Mouse (Mus musculus) left cerebral cortex, postnatal 25 days (tissue): ENCODE data around the gene Nanp. TPM values are rescaled to one million over a fixed set of nuclear protein-coding genes. Genes with fewer than 3 reads are reported as not detected.

Experiments
- DNase-seq, 2 experiments: peaks; one replicate each; pipeline ENCODE4 v3.0.0; 2022; ENCODE audit warnings: low spot score in 2 of 2, mixed read lengths in 1 of 2
- intact Hi-C: fragments of 180-260 bp; cut with DNase I; formaldehyde crosslinking; loops from one replicate; pipeline ENCODE4 v1.15.1; 2025
- total RNA-seq, 2 experiments: library from RNA; stranded (reverse); gene quantifications; 2 replicates each; pipeline ENCODE4 v1.2.3; 2021

Nanp gene
- total RNA-seq, 2 experiments from 2014 or later = 25.1 to 31.1 TPM

DNA sequence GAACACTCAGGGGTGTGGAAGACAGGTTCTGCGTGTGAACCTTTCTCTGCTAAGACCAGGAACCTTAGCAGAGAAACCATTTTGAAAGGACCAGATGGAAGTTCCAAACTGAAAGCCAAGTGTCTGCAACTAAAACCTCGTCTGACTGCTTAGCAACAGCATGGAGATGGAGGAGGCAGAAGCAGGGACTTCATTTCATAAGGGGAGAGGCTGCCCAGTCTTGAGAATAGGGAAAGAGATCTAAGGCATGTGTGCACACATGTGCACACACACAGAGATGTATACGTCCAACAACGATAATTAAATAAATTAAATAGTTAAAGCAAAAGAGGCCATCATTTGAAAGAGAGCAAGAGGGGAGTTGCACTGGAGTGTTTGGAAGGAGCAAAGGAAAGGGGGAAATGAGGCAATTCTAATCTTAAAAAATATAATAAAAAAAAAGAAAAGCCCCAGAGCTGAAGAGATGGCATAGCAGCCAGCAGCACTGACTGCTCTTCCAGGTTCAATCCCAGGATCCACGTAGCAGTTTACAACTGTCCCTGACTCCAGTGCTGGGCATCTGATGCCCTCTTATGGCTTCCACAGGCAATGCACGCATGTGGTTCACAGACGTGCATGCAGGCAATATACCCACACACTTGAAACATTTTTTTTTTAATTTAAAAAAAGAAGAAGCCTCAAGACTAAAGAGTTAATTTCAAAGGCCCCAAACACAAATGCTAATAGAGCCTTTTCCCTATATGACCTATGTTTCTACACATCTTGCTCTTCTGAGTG lies 38.6 kb downstream of the Nanp start:
- intact Hi-C loops = loop anchor here (5.0 to 10.0 kb wide), 5 partner anchors 78 to 388 kb away; partner anchors contain the start of gene Gins1
- peak; percentile 46 to 82 for DNase-seq

DNA sequence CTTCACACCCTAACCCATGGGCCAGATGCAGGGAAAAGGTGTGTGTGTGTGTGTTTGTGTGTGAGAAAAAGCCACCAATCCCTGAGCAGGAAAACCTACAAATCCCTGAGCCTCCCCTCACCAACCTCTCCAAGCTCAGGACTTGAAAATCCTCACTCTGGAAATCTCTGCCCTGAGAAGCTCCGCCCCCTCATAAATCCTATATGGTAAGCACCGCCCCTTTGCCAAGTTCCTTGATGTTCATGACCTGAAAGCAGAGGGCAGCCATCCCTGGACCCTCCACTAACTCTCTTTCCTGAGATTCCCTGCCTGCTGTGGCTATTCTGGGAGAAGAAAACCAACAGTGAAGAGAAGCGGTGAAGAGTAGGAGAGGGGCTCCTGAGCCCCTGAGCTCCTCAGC lies 40.2 kb downstream of the Nanp start:
- intact Hi-C loops = no loop called here
- no peak for DNase-seq

DNA sequence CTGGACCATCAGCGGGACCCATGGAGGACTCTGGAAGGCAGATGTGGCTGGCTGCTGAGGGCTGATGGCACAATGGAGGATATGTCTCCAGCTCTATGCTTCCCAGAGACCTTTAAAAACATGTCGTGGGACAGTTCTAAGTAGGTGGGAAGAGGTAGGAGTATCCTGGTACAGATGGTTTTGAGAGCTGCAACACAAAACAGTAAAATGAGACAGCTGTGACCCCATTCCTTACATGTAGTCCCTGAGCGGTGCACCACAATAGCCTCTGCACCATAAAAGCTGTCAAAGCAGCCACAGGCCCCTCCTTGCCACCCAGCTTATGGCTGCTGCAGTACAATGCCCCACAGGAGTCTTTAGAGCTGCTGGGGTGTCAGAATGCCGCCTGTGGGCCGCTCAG lies 41.6 kb downstream of the Nanp start:
- intact Hi-C loops = no loop called here
- DNase-seq = peak in 1 of 2 experiments; percentile 65

DNA sequence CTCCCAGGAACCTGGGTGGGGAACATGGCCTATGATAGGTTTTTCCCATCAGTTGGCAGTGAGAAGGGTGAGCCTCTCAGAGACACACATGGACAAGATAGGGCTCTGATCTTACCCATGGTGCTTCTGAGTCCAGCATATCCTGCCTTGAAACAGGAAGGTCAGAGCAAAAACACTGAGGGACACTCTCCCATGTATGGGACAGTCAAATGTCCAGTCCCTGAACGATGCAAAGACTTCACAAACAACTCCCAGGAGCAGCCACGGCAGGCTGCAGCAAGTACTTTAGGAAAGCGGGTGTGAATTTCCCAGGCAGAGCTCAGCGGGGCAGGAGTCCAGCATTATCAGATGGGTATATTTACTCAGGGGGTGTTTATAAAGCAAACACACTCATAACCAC lies 43.9 kb downstream of the Nanp start:
- DNase-seq = no peak
- intact Hi-C loops = no loop called here

DNA sequence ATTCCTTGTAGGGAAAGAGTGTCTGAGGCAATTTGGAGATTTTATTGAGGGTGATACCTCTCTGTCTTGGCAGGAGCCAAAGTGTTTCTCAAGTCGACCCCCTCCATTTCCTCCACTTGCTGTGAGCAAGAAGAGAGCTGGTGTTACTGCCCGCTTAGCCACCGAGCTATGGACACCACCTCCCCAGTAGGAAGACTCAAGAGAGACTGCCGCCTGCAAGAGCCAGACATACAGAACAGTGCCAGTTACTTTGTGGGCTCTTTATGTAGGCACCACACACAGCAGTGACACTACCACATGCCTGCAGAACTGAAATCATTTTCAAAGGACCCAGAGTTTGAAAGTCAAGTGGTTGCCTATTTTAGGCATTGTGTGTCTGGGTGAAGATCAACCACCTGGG lies 48.1 kb downstream of the Nanp start:
- intact Hi-C loops = no loop called here
- no peak for DNase-seq

DNA sequence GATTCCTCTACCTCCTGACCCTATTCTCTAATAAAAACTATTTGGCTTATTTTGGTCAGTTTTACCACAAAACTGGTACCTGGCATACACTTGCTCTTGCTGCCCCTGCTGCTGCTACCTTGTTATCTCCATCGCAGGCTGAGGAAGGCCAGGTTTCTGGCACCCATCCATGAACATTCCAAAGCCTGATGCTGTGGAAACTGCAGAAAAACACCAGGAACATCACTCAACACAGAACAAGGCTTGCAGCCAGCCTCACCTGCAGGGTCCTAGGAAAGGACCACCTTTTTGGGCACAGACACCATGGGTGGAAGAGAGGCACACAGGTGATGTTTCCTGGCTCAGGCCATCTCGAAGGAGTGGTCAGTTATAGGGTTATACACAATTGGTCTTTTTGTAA lies 48.7 kb downstream of the Nanp start:
- no peak for DNase-seq
- intact Hi-C loops = no loop called here

DNA sequence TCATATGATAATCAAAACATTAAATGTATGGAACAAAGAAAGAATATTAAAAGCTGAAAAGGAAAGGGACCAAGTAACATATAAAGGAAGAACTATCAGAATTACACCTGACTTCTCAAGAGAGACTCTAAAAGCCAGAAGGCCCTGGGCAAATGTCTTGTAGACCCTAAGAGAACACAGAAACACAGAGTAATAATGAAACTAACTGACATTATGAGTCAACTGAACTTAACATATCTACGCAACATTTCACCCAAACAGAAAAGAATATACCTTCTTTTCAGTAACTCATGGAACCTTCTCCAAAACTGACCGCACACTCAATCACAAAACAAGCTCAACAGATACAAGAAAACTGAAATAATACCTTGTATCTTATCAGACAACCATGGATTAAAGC lies 53.8 kb downstream of the Nanp start:
- intact Hi-C loops = no loop called here
- no peak for DNase-seq

DNA sequence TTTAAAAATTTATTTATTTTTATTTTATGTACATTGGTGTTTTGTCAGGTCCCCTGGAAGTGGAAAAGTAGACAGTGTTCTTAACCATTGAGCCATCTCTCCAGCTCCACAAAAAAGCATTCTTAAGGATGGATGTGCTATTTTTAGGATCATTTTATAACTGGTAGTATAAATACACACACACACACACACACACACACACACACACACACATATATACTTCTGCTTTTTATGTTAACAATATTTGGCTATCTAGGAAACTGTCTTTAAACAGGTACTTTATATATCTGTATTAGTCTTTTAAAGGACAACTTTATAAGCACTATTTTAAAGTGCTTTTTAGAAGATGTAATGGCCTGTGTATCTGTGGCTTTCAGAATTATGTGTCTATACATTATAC lies 57.1 kb downstream of the Nanp start:
- intact Hi-C loops = no loop called here

DNA sequence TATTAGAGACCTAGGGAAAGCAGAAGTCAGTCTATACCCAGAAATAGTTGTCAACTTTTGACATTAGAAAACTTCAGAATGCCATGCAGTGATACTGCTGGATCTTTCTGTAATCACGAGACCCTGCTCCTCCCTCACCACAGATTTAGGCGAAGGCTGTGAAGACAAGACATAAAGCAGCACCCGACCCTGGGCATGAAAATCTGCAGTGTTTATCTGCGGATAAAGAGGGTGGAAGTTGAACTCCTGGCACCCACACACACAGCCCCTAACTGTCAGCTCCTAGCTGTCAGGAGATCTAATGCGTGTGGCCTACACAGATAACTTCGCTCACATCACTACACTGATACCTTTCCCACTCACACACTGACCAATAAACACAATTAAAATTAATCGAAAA lies 57.7 kb downstream of the Nanp start:
- DNase-seq = no peak
- intact Hi-C loops = no loop called here

More for the DNA sequence above, 57.1 kb downstream of the Nanp start:
- no peak for DNase-seq

DNA sequence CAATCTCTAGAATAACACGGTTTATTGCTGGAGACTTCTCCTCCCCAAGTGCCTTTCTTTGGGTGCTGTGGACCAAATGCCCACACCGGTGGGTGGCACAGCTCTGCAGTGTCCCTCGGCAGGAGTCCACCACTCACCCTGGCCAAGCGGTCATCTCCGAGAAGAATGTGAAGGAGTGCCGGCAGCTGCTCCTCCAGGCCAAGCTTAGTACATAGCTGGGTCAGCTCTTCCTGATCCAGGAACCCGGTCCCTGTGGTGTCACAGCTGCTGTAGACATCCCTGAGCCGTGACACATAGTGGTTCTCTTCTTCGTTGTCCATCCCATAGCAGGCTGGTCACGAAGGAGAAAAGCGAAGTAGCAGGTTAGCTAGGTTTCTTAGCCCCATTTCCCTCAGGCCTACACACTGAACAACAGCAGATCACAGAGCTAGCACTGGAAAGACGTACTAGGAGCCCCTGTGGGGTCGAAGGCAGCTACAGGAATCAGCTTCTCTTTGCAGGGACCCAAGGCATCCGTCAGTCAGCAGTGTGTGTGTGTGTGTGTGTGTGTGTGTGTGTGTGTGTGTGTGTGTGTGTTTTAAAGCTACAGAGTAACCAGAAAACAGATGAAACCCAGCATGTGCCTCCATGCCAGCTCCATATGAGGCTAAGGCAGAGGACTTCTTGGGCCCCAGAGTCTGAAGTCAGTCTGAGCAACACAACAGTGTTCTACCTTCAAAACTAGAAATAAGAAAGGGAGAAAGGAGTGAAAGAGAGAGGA lies 59.2 kb downstream of the Nanp start:
- intact Hi-C loops = no loop called here
- no peak for DNase-seq

Other genes with a start within 250 kb of the Nanp start
- 100 to 1,000 TPM; 300 to 308 TPM for gene Abhd12, start 134.7 kb downstream of the Nanp start, total RNA-seq
- 1 to 10 TPM; 1.2 to 1.4 TPM for gene Gins1, start 134.0 kb downstream of the Nanp start, total RNA-seq
- gene Ninl, start within 50 bp of the Nanp start, total RNA-seq = 1 to 10 TPM; 5.2 to 5.9 TPM
- gene Gm14151, start 53.0 kb upstream of the Nanp start, total RNA-seq = not detected
- gene Gm14147, start 58.8 kb upstream of the Nanp start, total RNA-seq = not detected